Comparison of ENCODE assay signal across 9 mouse cellular contexts in genomic region chr19:12475380-12476250, GRCm38 (mm10). TPM values are rescaled to one million over a fixed set of nuclear protein-coding genes. Genes with fewer than 3 reads are reported as not detected.
DNase-seq lines count a peak whose midpoint lies in the region; ATAC-seq and TF ChIP-seq lines count a peak whose summit lies in the region.
"Had no signal": no experiment of that assay in that cellular context is flagged by ENCODE, and none has a peak within 500 bp of the region (broad histone marks: within the 10 kb centered on the region; RNA-seq: fewer than 3 reads in every experiment).

No protein-coding gene starts in this region.

- H3K9me3 ChIP-seq in hindbrain, embryonic 15.5 days, result no peaks in the 10 kb centered on the region

- TF ChIP-seq CTCF in cerebellum, adult 2 months (IDR thresholded peaks at IDR 0.05; ENCODE audit: borderline replicate concordance, insufficient read depth, low read depth, low read length), result no peak

- peak; percentile 96 for ATAC-seq in hindbrain, embryonic 15.5 days (ENCODE audit: low FRiP score, low read depth)
- peak; percentile 43 for ATAC-seq in megakaryocyte, adult 5-6 weeks (ENCODE audit: poor library complexity, severe bottlenecking)

- peak overlapping the region; percentile 58 for H3K27ac ChIP-seq in cerebellum, adult 2 months (ENCODE audit: insufficient read depth, low read length)
- peak overlapping the region; percentile 63 for H3K27ac ChIP-seq in hindbrain, embryonic 15.5 days (replicated peaks)
- H3K27ac ChIP-seq: liver, embryonic 14.5 days had no signal

- H3K4me2 ChIP-seq in hindbrain, embryonic 15.5 days, result no peak overlapping the region

- WGBS in cerebellum, adult 2 months, result 34% methylated on average over 15 of the region's 15 CpGs
- WGBS in hindbrain, embryonic 15.5 days, result 53% methylated on average over 15 of the region's 15 CpGs

- TF ChIP-seq POLR2A in cerebellum, adult 2 months (IDR thresholded peaks at IDR 0.05; ENCODE audit: borderline replicate concordance, insufficient read depth, low read length), result 0 out of 2 replicates have a peak, but pooled peaks have one; percentile 29

- H3K9ac ChIP-seq in hindbrain, embryonic 15.5 days, result no peak overlapping the region
- H3K9ac ChIP-seq: liver, embryonic 14.5 days had no signal

- H3K4me1 ChIP-seq in cerebellum, adult 2 months (ENCODE audit: control insufficient read depth, insufficient read depth, low read length), result peaks cover 5% of the 10 kb centered on the region
- peaks cover 11% of the 10 kb centered on the region for H3K4me1 ChIP-seq in hindbrain, embryonic 15.5 days (replicated peaks)

- no peaks in the 10 kb centered on the region for H3K27me3 ChIP-seq in cerebellum, adult 2 months (ENCODE audit: control insufficient read depth, insufficient read depth, low read length)
- no peaks in the 10 kb centered on the region for H3K27me3 ChIP-seq in hindbrain, embryonic 15.5 days

- peak; percentile 84 for DNase-seq in T-cell, adult 2 months (ENCODE audit: low spot score)
- peak; percentile 82 to 88 for DNase-seq in cerebellum, adult 2 months
- peak; percentile 82 to 88 for DNase-seq in gastrocnemius, adult 8-10 months (ENCODE audit: low spot score in 2 of 2)
- DNase-seq in layer of hippocampus, postnatal 14 days (ENCODE audit: low spot score in 2 of 2), result peak; percentile 83 to 91
- DNase-seq in right cerebral cortex, postnatal 36 days (ENCODE audit: low spot score in 2 of 2), result peak; percentile 89 to 93
- DNase-seq in yolk sac, embryonic 10.5 days (ENCODE audit: low spot score), result no peak

- H3K4me3 ChIP-seq in cerebellum, adult 2 months (replicated peaks; ENCODE audit: insufficient read depth, low read depth, low read length), result peak overlapping the region; percentile 5
- no peak overlapping the region for H3K4me3 ChIP-seq in hindbrain, embryonic 15.5 days

- H3K36me3 ChIP-seq in hindbrain, embryonic 15.5 days, result peaks cover 63% of the 10 kb centered on the region

RNA-seq across cellular contexts. Expression of gene Mpeg1, which starts 15.0 kb away (rescaled TPM):
- 3.3 and 3.6 TPM in 2 replicates for polyA plus RNA-seq in cerebellum, adult 2 months (2012; rRNA removed)
- 1 to 10 TPM in 2 of 4 experiments, under 1 TPM in 2; 0.53 to 1.4 (median 0.91) TPM for total RNA-seq in gastrocnemius, adult 8-10 months (2022)
- 0.61 and 0.88 TPM in 2 replicates for polyA plus RNA-seq in hindbrain, embryonic 15.5 days (2015; fragmentation: Nextera tagmentation; extraction: Ambion mirVana)
- 1 to 10 TPM; 5.4 to 5.6 TPM for total RNA-seq in layer of hippocampus, postnatal 14 days (2021)
- total RNA-seq in megakaryocyte, adult 5-6 weeks (2015), result 1,084 and 1,137 TPM in 2 replicates
- 543 and 663 TPM in 2 replicates for total RNA-seq in megakaryocyte, adult 5-6 weeks (2017)

RNA-seq across cellular contexts. Expression of gene Dtx4, which starts 25.6 kb away (rescaled TPM):
- polyA plus RNA-seq in cerebellum, adult 2 months (2012; rRNA removed), result 11.4 and 11.5 TPM in 2 replicates
- 1 to 10 TPM; 2.1 to 2.6 (median 2.4) TPM for total RNA-seq in gastrocnemius, adult 8-10 months (2022)
- 40.0 and 42.2 TPM in 2 replicates for polyA plus RNA-seq in hindbrain, embryonic 15.5 days (2015; fragmentation: Nextera tagmentation; extraction: Ambion mirVana)
- total RNA-seq in layer of hippocampus, postnatal 14 days (2021), result 10 to 100 TPM; 37.0 to 41.8 TPM
- 7.3 and 9.9 TPM in 2 replicates for total RNA-seq in megakaryocyte, adult 5-6 weeks (2015)
- total RNA-seq in megakaryocyte, adult 5-6 weeks (2017), result 8.3 and 9.0 TPM in 2 replicates

RNA-seq across cellular contexts. Expression of gene Pfpl, which starts 47.9 kb away (rescaled TPM):
- not detected in 2 replicates for polyA plus RNA-seq in cerebellum, adult 2 months (2012; rRNA removed)
- total RNA-seq in gastrocnemius, adult 8-10 months (2022), result not detected
- polyA plus RNA-seq in hindbrain, embryonic 15.5 days (2015; fragmentation: Nextera tagmentation; extraction: Ambion mirVana), result not detected in 2 replicates
- not detected for total RNA-seq in layer of hippocampus, postnatal 14 days (2021)
- total RNA-seq in megakaryocyte, adult 5-6 weeks (2015), result not detected in 2 replicates
- not detected in 2 replicates for total RNA-seq in megakaryocyte, adult 5-6 weeks (2017)
- polyA plus RNA-seq: liver, embryonic 14.5 days had no signal

RNA-seq across cellular contexts. Expression of gene Olfr1441, which starts 58.4 kb away (rescaled TPM):
- not detected in 2 replicates for polyA plus RNA-seq in cerebellum, adult 2 months (2012; rRNA removed)
- total RNA-seq in gastrocnemius, adult 8-10 months (2022), result not detected
- polyA plus RNA-seq in hindbrain, embryonic 15.5 days (2015; fragmentation: Nextera tagmentation; extraction: Ambion mirVana), result not detected in 2 replicates
- total RNA-seq in layer of hippocampus, postnatal 14 days (2021), result not detected
- total RNA-seq in megakaryocyte, adult 5-6 weeks (2015), result not detected in 2 replicates
- not detected in 2 replicates for total RNA-seq in megakaryocyte, adult 5-6 weeks (2017)
- polyA plus RNA-seq: liver, embryonic 14.5 days had no signal

Comparison
In these comparisons a context has a peak if more than half of its experiments do, and no peak if none do; other contexts are left out.
1. RNA of gene Mpeg1, which starts 15.0 kb away (total RNA-seq): 543 to 1,137 TPM in megakaryocyte, adult 5-6 weeks; 5.4 to 5.6 TPM in layer of hippocampus, postnatal 14 days and 0.53 to 1.4 TPM in gastrocnemius, adult 8-10 months; every median in the first group is over 10 times any median in the second.